Comparison of ENCODE assay signal across 9 mouse cellular contexts in the genomic region with DNA sequence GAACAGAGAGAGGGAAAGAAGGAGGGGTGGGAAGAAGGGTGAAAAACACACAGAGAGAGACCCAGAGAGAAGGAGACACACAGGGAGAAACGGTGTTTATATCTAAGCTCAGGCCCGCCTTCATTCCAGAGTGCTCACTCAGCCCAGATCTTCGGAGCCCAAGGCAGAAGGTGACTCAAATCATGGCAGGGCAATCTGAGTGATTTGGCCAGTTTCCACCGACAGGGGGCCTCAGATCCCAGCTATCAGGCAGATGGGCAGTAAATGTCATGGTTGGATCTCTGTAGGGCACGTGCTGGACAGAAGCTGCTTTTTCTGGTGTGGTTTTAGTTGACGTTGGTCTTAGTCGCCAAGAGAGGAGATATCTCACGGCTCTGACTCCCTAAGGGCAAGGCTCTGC. TPM values are rescaled to one million over a fixed set of nuclear protein-coding genes. Genes with fewer than 3 reads are reported as not detected.
A peak's percentile ranks its signal among the peaks of the same experiment; 100 is the strongest.
DNase-seq lines count a peak whose midpoint lies in the region; ATAC-seq and TF ChIP-seq lines count a peak whose summit lies in the region.
"Had no signal": no experiment of that assay in that cellular context is flagged by ENCODE, and none has a peak within 500 bp of the region (broad histone marks: within the 10 kb centered on the region; RNA-seq: fewer than 3 reads in every experiment).

No protein-coding gene starts in this region.

- H3K9me3 ChIP-seq in CH12.LX (replicated peaks; ENCODE audit: low read length), result peaks cover 15% of the 10 kb centered on the region
- no peaks in the 10 kb centered on the region for H3K9me3 ChIP-seq in forebrain, embryonic 12.5 days
- H3K9me3 ChIP-seq in neural tube, embryonic 14.5 days (ENCODE audit: control insufficient read depth, low read length), result no peaks in the 10 kb centered on the region

- peak; percentile 34 for TF ChIP-seq RAD21 in CH12.LX (IDR thresholded peaks at IDR 0.05; ENCODE audit: low read depth, low read length)

- H3K4me1 ChIP-seq in CH12.LX (ENCODE audit: control insufficient read depth in 1 of 2, insufficient read depth in 2 of 2), result peaks cover 0 to 10% of the 10 kb centered on the region in 2 experiments; a peak in 2 of 4 replicates
- H3K4me1 ChIP-seq in forebrain, embryonic 12.5 days, result peaks cover 23% of the 10 kb centered on the region
- no peaks in the 10 kb centered on the region; the same call in 1 of the 2 replicates for H3K4me1 ChIP-seq in lung, adult 2 months (ENCODE audit: control insufficient read depth, insufficient read depth, low read length)
- H3K4me1 ChIP-seq in neural tube, embryonic 14.5 days (ENCODE audit: control insufficient read depth, insufficient read depth, low read length), result 0 out of 2 replicates have a peak, but pooled peaks cover 4% of the 10 kb centered on the region

- peak; percentile 62 for ATAC-seq in forebrain, embryonic 12.5 days (ENCODE audit: low FRiP score)
- peak; percentile 64; the same call in 1 of the 2 replicates for ATAC-seq in neural tube, embryonic 14.5 days (ENCODE audit: low read depth)

- no peaks in the 10 kb centered on the region for H3K27me3 ChIP-seq in CH12.LX (replicated peaks)
- H3K27me3 ChIP-seq in forebrain, embryonic 12.5 days, result peaks cover 4% of the 10 kb centered on the region
- no peaks in the 10 kb centered on the region for H3K27me3 ChIP-seq in neural tube, embryonic 14.5 days (ENCODE audit: control insufficient read depth, insufficient read depth, low read length)

- dilution Hi-C loops in CH12.LX (cut with MboI; ENCODE audit: extremely low pct_ligation_motif_present, extremely low pct_unique_long_range_greater_than_20kb, low sequenced_read_pairs), result no loop called here

- H3K27ac ChIP-seq in CH12.LX (ENCODE audit: insufficient read depth, low read depth), result no peak overlapping the region
- 0 out of 2 replicates have a peak overlapping the region, but pooled peaks have one; percentile 37 for H3K27ac ChIP-seq in forebrain, embryonic 12.5 days
- no peak overlapping the region for H3K27ac ChIP-seq in neural tube, embryonic 14.5 days (ENCODE audit: low read depth, low read length)

- 8% methylated on average over 8 of the region's 8 CpGs for WGBS in forebrain, embryonic 12.5 days
- 15% methylated on average over 8 of the region's 8 CpGs for WGBS in lung, adult 2 months
- 3% methylated on average over 8 of the region's 8 CpGs for WGBS in neural tube, embryonic 14.5 days

- H3K79me2 ChIP-seq in CH12.LX (replicated peaks; ENCODE audit: control insufficient read depth, extremely low read depth, insufficient read depth, poor library complexity, severe bottlenecking), result no peaks in the 10 kb centered on the region

- no peak overlapping the region for H3K9ac ChIP-seq in CH12.LX (ENCODE audit: insufficient read depth, low read depth)
- no peak overlapping the region for H3K9ac ChIP-seq in forebrain, embryonic 12.5 days
- H3K9ac ChIP-seq in neural tube, embryonic 14.5 days (replicated peaks; ENCODE audit: low read depth, low read length), result peak overlapping the region; percentile 34

- H3K4me2 ChIP-seq in CH12.LX (ENCODE audit: insufficient read depth, low read depth, poor library complexity, severe bottlenecking), result no peak overlapping the region
- H3K4me2 ChIP-seq in forebrain, embryonic 12.5 days, result peak overlapping the region; percentile 47
- peak overlapping the region; percentile 48 for H3K4me2 ChIP-seq in neural tube, embryonic 14.5 days (ENCODE audit: low read depth, low read length)

- peak; percentile 22 to 60; a peak in 2 of 4 replicates for TF ChIP-seq CTCF in CH12.LX (conservative IDR thresholded peaks at IDR 0.05 in 1 of 2, IDR thresholded peaks at IDR 0.05 in 1 of 2; ENCODE audit: low read depth in 2 of 2, low read length in 2 of 2)
- peak; percentile 69 for TF ChIP-seq CTCF in lung, adult 2 months (IDR thresholded peaks at IDR 0.05; ENCODE audit: insufficient read depth, low read length)

- H3K36me3 ChIP-seq in CH12.LX (replicated peaks in 1 of 2; ENCODE audit: control insufficient read depth in 1 of 2, insufficient read depth in 1 of 2, low read length in 1 of 2), result no peaks in the 10 kb centered on the region
- H3K36me3 ChIP-seq in forebrain, embryonic 12.5 days (replicated peaks), result no peaks in the 10 kb centered on the region
- H3K36me3 ChIP-seq in neural tube, embryonic 14.5 days (ENCODE audit: control insufficient read depth, insufficient read depth, low read length), result no peaks in the 10 kb centered on the region

- TF ChIP-seq POLR2A in CH12.LX (IDR thresholded peaks at IDR 0.05; ENCODE audit: low read depth, low read length), result no peak
- TF ChIP-seq POLR2A in lung, adult 2 months (IDR thresholded peaks at IDR 0.05; ENCODE audit: borderline replicate concordance, extremely low read depth, low read depth, low read length), result no peak

- H3K4me3 ChIP-seq in CH12.LX (replicated peaks in 1 of 3; ENCODE audit: low read depth in 2 of 3, low read length in 2 of 3, poor library complexity in 1 of 3), result no peak overlapping the region
- H3K4me3 ChIP-seq in forebrain, embryonic 12.5 days (replicated peaks), result peak overlapping the region; percentile 3
- no peak overlapping the region for H3K4me3 ChIP-seq in lung, adult 2 months (replicated peaks; ENCODE audit: extremely low read depth, low read depth, low read length)
- H3K4me3 ChIP-seq in neural tube, embryonic 14.5 days (ENCODE audit: low read depth, low read length), result peak overlapping the region; percentile 16; the same call in 1 of the 2 replicates
- H3K4me3 ChIP-seq: erythroblast, embryonic 14.5 days had no signal

- intact Hi-C loops in heart, postnatal 10 days (cut with DNase I), result no loop called here

- no peak for TF ChIP-seq EP300 in CH12.LX (IDR thresholded peaks at IDR 0.05; ENCODE audit: low read length)

- in situ Hi-C loops in CH12.LX (cut with MboI; ENCODE audit: low pct_ligation_motif_present, low pct_unique_long_range_greater_than_20kb, low sequenced_read_pairs), result loop anchor here (25.0 kb wide), 2 partner anchors 400 to 575 kb away; no protein-coding TSS in a partner anchor

- DNase-seq in CH12.LX (ENCODE audit: extremely low read depth), result peak; percentile 42
- DNase-seq in c-Kit-positive CD71-positive TER-119-positive erythroid progenitor cells, embryonic 14.5 days (ENCODE audit: low spot score), result peak; percentile 33
- DNase-seq in heart, postnatal 10 days, result peak; percentile 72 to 79
- DNase-seq in kidney, postnatal 25 days, result peak; percentile 73 to 80
- peak; percentile 70 for DNase-seq in lung, adult 2 months
- DNase-seq in thymus, postnatal 0 days (ENCODE audit: low spot score), result peak; percentile 45

TF ChIP-seq in CH12.LX, 34 proteins besides CTCF, POLR2A, EP300 and RAD21:
- TF ChIP-seq BHLHE40 (IDR thresholded peaks at IDR 0.05; ENCODE audit: low read depth, low read length) (peak; percentile 79), ETS1 (conservative IDR thresholded peaks at IDR 0.05; ENCODE audit: low read depth, low read length) (no peak), SMC3 (IDR thresholded peaks at IDR 0.05; ENCODE audit: low read depth, low read length) (peak; percentile 16)

RNA-seq across cellular contexts. Expression of a gene that starts 57.6 kb away (rescaled TPM):
- 1.8 and 3.9 TPM in 2 replicates for total RNA-seq in CH12.LX (2012; rRNA removed)
- total RNA-seq in CH12.LX (2014; rRNA removed), result 0.20 and 0.63 TPM in 2 replicates
- 0.35 and 0.56 TPM in 2 replicates for polyA plus RNA-seq in CH12.LX (2012; ENCODE audit: insufficient read length, low read depth)
- 68.4 and 69.3 TPM in 2 replicates for polyA plus RNA-seq in forebrain, embryonic 12.5 days (2016; fragmentation: Nextera tagmentation; extraction: Ambion mirVana)
- 10 to 100 TPM; 11.3 to 11.6 TPM for total RNA-seq in heart, postnatal 10 days (2021)
- polyA plus RNA-seq in lung, adult 2 months (2012; rRNA removed), result 9.0 and 22.0 TPM in 2 replicates
- polyA plus RNA-seq in neural tube, embryonic 14.5 days (2014; fragmentation: Nextera tagmentation; extraction: Ambion mirVana), result 179 and 183 TPM in 2 replicates
- polyA plus RNA-seq in thymus, postnatal 0 days (2015; fragmentation: Nextera tagmentation; extraction: Ambion mirVana), result 1.7 TPM in 2 replicates
- polyA plus RNA-seq: erythroblast, embryonic 14.5 days had no signal

Comparison
In these comparisons a context has a peak if more than half of its experiments do, and no peak if none do; other contexts are left out.
1. H3K4me3 ChIP-seq: peak in forebrain, embryonic 12.5 days (single experiment) and neural tube, embryonic 14.5 days (single experiment); none in CH12.LX (0 of 3) and lung, adult 2 months (single experiment).
2. Peak in every context shown above with its lines, with median percentiles within 50 percentile points of each other: DNase-seq.